Mouse (Mus musculus) adrenal gland, adult 18-20 months (tissue): ENCODE measurements around the gene E030025P04Rik. TPM values are rescaled to one million over a fixed set of nuclear protein-coding genes. Genes with fewer than 3 reads are reported as not detected.

ENCODE experiments used
- DNase-seq, 2 experiments: peaks; one replicate each; pipeline ENCODE4 v3.0.0; 2021 to 2022; ENCODE audit warnings: low spot score in 2 of 2
- long read RNA-seq, 2 experiments: library from polyadenylated mRNA; stranded (forward); transcript quantifications; one replicate each; pipeline ENCODE4 v2.0.0; 2021
- total RNA-seq, 2 experiments: library from RNA; stranded (reverse); gene quantifications; 1 replicate in 1 of 2; 2 replicates in 1 of 2; pipeline ENCODE4 v1.2.3; 2021

The E030025P04Rik gene
- total RNA-seq = not detected
- long read RNA-seq, experiment 1 = 0 reads
- long read RNA-seq, experiment 2 = 0 reads

DNA sequence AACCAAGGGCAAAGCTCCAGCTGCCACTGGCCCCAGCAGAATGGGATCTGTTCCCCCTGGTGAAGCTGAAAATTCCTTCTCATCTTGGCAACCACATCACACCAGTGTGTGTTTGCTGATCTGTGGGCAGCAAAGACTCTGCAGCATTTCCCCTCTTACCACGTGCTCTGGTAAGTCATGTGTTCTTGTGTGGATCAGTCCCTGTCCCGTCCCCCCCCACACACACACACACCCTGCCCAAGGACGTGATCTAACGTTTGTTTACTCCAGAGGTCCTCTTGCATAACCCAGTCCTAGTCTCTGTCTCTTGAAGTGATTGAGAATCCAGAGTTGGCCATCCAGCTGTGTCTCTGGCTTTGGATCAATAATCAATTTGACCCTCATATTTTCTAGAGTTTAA is at the start of gene E030025P04Rik:
E030025P04Rik (minus strand) TSS at position 134 of the 400 bp plus-strand sequence.
- DNase-seq = no peak

DNA sequence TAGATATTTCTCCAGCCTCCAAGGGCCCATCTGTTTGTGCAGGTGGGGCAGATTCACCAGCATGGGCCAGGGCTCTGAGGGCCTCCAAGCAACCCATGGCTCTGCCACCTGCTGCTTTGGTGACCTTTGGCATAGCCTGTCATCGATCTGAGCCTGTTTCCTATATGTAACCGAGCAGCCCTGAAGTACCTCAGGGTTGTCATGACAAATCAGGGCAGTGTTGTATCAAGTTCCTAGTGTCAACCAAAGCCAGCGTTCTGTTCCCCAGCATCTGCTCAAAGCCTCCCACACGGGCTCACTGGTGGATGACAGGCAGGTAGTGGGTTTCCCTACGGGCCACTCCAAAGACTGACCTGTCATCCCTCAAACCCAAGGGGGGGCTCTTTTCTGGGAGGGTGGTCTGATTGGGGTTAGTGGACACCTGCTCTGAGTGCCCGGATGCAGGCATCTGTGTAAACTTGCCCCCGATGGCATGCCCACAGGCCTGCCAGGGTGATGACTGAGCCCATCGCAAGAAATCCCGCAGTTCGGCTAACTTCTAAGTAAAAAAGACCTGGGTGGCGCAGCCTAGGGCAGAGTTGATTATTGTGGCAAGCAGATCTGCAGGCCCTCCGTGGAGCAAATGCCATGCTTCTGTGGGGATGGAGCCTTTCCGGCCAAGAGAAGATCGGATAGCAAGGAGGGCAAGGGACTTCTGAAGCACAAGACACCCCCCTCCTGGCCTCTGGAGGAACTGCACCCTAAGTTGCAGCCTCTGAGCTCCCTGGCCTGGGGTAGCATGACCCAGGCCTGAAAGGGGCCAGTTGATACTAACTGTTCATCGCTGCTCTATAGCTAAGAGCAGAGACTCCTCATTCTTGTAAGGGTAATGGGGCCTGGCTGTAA is 48.7 kb upstream of the E030025P04Rik start:
- peak; percentile 74 for DNase-seq

DNA sequence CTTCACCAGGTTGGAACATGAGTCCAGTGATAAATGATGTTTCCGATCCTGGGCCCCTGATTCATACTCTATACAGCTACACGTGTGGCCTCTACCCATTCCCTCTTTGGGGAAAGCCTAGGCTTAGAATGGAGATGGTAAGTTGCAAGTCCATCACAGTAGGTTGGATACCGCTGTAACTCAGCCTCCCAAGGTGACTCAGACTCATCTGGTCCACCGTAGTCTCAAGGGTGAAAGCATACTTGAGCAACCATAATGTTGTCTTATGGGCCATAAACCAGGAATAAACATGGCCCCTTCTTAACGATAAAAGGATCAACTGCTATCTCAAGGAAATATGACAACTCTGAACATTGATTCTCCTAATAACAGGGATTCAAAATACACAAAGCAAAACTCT is 44.1 kb upstream of the E030025P04Rik start:
- DNase-seq = no peak

DNA sequence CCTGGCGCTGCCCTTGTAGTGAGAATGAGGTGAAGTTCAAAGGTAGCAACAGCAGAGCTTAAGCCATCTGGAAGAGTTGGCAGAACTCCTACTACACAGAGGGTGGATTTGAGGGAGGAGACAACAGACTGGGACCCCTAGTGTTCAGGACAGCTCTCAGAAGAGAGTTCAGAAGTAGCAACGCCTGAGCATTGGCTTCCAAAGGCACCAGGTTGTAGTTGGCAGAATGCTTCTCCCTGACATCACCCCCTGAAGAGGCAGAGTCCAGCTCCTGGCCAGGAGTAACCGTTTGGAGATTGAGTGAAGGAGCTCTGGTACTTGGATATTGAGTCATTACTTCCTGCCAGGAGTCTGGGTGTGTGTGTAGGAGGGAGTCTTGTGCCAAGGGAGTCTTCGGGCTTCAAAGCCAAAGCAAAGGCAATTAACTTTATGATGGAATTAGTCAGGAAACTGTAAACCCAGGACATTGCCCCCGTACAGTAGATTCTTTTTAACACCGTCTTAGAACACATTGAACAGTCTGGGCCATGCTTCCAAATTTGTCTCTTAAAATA is 43.5 kb upstream of the E030025P04Rik start:
- no peak for DNase-seq

DNA sequence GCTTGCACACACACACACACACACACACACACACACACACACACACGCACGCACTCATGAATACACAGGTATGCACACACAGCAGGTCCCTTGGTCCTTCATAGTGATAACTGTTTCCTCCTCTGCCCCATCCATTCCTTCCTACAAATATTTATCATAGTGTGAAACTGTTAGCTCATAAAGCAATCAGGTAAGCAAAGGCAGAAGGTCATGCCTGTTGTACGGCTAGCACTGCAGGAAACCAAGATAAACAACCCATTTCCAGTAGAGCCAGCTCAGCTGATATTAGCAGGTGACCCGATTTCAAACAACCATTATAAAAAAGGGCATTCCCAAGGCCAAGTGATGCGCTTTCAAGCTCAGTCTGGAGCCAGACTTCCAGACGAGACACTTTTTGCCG is 36.9 kb upstream of the E030025P04Rik start:
- DNase-seq = no peak

DNA sequence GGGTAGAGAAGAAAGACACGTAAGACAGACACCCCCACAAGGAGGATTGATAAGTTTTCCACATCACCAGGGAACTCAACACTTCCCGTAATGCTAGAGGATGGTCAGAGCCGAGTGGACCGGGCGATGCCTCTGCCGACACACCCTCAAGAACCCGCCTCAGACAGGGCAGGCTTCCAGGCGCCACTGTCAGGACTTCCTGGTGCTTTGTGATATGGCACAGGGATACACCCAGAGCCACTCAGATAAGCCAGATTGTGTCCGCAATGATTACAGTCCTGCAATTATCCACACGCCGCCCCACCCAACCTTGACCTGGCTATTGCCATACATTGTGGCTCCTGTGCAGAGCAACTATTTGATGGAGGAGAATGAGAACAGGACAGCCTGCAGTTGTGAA is 36.1 kb upstream of the E030025P04Rik start:
- DNase-seq = no peak

DNA sequence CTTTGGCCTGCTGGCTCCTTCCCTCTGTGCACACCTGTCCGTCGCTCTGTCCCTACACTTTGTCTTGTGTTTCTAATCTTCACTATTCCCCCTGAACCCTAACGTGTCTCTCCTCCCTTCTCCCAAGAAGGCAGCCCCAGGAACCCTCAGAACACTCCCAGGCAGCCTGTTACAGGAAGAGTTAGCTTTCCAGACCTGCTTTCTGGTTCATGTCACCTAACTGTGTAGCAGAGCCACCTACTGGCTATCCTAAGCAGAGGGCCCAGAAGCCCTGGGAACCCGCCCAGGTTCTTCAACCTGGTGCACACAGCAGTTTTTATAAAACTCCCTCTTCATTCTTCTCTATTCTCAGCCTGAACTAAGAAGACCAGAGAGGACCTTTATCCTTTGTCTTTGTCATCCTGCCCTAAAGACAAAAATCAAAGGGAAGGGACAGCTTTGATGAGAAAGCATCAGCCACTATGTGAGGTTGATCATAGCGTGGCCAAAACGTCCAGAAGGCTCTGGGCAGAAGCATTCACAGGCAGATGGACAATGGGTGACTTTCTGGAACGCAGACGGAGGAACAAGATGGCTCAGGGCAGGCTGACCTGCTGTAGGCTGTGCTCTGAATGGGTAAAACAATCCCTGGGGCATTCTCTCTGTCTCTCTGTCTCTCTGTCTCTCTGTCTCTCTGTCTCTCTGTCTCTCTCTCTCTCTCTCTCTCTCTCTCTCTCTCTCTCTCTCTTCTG is 34.8 kb upstream of the E030025P04Rik start:
- DNase-seq = peak; percentile 28 to 30

DNA sequence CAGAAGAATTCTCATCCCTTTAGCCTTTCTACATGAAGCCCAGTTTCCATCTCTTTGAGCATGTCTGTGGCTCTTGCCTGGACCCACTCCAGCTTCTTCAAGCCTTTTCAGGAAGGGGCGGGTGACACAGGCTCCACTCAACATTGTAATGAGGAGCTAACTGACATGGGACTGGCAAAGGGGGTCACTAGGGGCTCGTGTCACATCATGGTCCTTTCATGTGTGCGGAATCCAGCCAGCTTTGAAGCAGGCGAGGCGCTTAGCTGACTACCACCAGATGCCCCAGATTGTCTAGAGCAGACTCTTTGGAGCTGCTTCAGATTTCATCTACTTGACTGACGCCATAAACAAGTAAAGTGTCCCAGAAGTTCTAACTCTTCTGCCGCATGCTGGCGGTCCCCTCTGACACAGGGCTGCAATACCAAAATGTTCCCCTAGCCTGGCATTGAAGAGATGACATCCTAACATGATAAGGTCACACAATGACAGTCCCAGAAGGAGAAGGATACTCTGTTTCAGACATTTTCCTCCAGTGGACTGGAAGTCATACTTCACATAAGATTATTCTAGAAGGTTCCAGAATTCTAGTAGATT is 31.3 kb upstream of the E030025P04Rik start:
- DNase-seq = no peak

DNA sequence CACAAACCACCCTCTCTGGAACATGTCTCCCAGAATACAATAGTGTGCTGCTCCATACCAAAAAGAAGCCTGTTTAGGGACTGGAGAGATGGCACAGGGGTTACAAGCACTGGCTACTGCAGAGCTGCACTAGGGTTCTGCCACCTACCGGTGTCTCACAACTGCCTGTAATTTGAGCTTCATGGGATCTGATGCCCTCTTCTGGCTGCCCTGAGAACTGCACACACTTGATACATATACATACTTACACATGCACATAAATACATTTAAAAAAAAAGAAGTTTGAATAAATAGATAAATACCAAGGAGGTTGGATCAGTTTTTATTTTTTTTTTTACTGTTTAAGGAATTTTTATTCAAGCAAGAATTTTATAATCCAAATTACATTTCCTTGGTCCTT is 28.1 kb upstream of the E030025P04Rik start:
- DNase-seq = no peak

DNA sequence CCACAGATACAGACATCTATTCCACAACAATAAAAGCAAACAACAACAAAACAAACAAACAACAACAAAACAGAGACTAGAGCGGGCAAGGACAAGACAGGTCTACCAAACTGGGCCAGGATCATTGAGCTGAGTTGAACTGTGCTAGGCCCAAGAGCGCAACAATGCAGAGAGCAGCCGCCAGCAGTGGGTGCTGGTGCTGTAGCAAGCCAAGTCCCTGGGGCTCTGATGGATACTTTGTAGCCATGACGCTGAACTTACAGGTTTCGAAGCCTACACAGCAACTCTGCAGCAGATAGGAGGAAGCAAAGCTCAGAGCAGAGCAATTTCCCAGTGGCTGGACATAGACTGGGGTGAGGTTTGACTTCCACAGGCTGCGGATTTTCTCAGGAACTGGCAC is 26.6 kb upstream of the E030025P04Rik start:
- no peak for DNase-seq

DNA sequence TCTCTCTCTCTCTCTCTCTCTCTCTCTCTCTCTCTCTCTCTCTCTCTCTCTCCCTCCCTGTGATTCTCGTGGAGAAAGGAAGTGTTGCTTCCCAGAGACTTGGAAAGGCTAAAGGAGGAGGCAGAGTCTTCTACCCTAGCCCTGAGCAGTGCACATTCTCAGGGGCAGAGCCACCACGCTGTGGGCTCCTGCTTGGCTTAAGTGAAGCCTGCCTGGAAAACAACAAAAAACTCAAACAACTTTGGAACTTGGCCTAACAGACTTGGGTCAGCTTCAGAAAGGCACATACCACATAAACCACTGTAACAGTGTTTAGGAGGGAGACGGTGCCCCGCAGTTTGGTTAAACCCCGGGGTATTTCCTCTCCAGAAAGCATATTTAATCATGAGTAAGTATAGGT is 13.5 kb upstream of the E030025P04Rik start:
- DNase-seq = no peak

DNA sequence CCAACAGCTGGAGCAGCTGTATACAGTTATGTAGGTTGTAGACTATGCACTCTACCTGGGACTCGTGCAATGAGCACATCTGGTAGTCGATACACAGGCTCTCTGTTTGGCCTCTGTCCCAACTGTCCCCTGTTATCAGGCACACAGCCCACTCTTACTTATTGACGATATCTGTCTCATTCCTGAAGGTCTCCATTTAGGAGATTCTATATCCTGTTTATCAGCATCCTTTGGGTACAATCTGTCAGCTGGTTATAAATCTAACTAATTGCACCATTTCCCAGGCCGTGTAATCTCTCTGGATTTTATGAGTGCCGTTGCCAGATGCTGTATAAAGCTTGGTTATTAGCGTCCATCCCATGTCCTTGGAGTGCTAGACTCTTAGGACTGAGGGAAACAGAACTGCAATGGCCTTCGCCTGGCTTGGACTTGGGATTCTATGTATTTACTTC is 747 bp upstream of the E030025P04Rik start:
- no peak for DNase-seq

DNA sequence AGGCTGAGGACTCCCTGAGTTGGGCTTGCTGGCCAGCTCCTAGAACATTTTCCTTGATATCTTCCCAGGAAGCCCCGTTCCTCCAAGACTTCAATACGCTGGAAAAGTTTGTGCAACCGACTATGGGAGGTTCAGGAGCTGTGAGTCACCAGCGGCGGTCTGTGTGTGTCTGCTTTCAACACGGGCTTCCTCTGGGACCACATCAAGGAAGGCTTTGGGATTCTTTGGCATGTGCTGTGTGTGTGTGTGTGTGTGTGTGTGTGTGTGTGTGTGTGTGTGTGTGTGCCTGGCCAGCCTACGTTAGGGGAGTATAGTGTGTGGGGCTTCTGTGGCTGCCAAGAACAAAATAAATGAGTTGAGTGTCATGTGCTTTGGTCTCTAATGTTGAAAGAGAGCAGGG is 17.7 kb downstream of the E030025P04Rik start:
- peak; percentile 25 to 29 for DNase-seq

DNA sequence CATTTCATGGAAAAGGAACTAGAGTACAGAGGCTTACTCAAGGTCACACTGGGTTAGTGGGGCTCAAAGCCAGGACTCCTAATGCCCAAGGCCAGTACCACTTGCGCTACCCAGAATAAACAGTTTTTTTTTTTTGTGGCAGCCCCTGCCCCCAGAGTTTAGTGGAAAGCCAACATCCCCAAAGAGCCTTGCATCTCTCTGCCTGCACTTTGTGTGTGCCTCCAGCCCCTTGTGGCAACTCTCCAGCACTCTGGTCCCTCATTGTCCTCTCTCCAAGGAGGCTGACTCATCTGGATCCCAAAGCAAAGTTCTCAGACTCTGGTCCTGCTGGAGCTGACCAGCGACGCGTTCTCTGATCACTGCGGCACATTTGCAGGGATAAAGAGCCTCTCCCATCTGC is 18.7 kb downstream of the E030025P04Rik start:
- peak; percentile 25 to 30 for DNase-seq

DNA sequence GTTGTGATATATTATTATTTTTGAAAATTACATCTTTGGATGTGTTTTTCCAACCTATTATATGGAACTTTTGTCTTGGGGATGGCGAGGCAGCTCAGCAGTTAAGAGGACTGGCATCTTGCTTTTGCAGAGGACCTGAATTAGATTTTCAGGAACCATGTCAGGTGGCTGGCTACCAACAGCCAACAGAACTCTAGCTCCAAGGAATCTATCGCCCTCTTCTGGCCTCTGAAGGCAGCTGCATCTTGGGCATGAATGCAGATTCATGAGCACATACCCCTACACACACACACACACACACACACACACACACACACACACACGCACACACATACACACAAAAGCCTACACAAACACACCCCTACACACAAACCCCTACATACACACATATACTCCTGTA is 19.9 kb downstream of the E030025P04Rik start:
- no peak for DNase-seq

DNA sequence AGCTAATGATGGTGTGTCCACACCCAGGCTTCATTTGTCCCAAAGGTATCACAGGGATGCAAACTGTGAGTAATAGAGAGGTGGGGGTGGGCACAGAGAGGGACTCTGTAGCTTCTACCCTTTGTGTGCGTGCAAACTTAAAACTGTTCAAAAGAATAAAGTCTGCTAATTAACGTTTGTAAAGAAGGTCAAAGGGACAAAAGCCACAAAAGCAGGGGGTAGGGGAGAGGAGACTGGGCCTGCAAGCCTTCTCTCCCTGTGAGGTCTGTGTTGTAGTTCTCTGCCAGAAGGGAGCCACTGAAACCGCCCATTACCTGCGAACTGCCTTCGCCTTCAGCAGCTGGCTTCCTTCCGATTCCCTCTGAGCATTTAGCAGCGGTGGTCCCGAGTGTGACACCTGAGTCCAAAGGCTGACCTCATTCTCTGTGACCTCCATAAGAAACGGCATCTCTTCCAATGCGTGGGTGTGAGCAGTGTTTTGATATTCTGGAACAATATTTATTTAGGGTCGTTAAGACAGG is 34.3 kb downstream of the E030025P04Rik start:
- no peak for DNase-seq

DNA sequence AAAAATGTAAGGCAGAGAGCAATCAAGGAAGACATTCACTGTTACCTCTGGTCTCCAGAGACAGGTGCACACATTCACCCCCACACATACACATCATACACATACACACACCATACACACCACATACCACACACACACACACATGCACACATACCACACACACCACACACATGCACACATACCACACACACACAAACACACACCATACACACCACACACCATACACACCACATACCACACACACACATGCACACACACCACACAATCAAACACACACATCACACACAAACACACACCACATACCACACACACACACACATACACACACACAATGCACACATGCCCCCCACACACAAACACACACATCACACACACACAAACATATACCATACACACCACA is 35.1 kb downstream of the E030025P04Rik start:
- DNase-seq = no peak

DNA sequence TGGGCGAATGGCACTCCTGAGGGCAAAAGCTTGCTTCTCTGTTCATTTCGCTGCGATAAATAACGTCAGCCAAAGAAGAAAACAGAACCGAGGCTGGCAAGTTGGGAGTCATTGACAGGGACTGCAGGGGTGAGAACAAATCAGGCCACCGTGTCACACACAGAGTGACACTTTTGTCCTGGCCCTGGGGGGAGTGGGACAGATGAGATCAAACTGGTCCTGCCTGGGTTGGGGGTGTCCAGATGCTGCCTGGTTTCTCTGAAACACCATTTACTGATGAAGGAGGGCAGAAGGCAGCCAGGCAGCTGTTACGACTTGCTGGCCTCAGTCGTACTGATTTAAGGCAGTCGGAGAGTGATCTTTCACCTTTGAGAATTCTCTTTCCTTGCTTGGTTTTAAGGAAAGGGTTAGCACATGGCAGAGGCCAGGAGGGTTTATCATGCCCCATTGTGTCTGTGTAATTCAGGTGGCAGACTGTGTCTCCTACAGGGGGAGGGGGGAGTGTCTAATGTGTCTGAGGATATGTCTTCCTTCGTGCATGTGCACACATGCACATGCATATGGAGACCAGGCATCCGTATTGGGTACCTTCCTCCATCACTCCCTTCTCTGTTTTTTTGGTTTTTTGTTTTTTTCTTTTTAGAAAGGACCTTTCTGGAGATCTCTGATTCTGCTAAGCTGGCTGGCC is 36.5 kb downstream of the E030025P04Rik start:
- DNase-seq = no peak

DNA sequence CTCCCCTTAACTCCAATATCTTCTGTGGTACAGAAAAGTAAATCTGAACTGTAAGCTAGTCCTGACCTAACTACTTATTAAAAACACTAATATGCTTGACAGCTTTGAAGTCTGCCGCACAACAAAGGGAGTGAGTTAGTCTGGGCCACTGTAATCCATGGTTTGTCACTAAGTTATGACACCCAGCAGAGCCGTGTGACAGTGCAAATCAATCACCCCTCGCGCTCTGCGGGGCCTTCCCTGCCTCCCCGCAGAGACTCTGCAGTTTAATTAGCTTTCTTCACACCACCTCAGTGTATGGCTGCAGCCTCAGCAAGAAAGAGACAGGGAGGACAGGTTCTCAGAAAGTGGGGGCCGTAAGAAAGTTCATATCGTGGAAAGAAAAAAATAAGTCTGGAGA is 37.4 kb downstream of the E030025P04Rik start:
- no peak for DNase-seq

DNA sequence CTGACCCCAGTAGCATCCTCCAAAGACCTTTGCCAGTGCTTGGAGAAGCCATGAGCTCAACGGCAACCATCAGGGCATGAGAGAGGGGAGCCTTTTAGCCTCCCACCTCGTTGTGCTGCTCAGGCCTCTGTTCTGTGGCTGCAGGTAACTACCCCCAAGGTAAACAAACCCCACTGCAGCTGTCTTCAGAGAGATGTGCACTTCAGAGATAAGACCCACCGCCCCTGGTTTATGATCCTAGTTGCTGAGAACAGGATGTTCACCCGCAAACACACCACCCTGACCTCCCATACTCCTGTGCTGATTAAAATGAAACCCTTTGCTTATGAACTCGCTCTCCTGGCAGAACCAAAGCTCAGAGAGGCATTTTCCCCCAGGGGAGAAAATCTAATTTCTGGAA is 38.0 kb downstream of the E030025P04Rik start:
- DNase-seq = no peak

DNA sequence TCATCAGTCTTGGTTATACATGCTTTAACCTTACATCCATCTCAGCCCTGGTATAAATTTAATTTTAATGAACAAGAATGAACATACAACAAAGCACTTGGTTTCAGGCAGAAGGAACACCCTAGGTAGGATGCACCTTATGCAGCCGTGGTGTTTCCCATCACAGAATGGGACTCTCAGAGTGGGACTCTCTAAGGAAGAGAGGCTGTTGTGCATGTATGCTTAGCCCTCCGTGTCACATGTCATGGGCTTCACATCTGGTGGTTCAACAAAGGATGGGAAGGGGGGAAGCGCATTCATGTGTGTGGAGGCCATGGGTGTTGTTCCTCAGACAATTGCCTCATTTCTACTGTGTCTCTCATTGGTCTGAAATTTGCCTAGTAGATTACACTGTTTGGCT is 40.8 kb downstream of the E030025P04Rik start:
- no peak for DNase-seq
